Mouse (Mus musculus) cerebellum, postnatal 10 days (tissue): ENCODE measurements around the gene R3hdm2.
A peak's percentile ranks its signal among the peaks of the same experiment; 100 is the strongest.

Source experiments
- DNase-seq, 2 experiments: peaks; one replicate each; pipeline ENCODE4 v3.0.0; 2021; ENCODE audit warnings: mixed read lengths in 2 of 2

R3hdm2 gene

DNA sequence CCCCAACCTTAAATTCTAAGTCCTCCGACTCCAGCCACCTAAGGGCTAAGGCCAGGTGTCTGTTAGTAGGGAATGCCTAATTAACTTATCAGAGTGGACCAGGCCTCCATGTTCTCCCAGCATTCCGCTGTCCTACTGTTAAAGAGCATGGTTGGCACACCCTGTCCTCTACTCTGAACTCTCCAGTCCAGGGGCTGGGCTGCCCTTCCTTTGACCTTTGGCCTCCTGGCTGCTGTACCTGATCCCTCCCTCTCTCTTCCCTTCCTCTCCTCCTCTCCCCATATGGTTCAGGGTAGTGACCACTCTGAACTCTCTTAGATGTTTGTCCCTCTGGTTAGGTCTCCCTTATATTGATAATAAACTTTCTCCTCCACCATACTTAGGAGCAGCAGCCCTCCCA, 45.7 kb downstream of the R3hdm2 start:
- no peak for DNase-seq

GRCm38 (mm10) chr10:127426670-127427069, 46.5 kb downstream of the R3hdm2 start:
- DNase-seq = peak; percentile 17 to 37

DNA sequence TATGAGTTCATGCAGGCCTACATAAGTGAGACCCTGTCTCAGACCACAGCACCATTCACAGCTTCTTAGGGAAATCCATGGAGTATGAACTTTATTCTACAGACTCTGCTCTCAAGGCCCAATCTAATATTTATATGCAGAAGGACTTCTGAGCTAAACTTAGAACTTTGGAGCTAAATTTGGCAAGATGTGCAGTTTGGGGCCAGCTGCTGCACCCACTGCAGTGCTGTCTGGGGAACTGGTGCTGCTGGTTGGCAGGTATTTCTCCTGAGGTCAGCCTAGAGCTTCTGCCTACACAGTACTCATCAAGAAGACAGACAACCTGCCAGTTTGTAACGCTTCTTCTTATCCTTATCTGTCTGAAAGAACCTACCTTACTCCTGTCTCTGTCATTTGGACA, 47.0 kb downstream of the R3hdm2 start:
- no peak for DNase-seq

GRCm38 (mm10) chr10:127427987-127428386, 47.9 kb downstream of the R3hdm2 start:
- no peak for DNase-seq

- DNase-seq = no peak
Observed at GRCm38 (mm10) chr10:127429538-127429937, 49.4 kb downstream of the R3hdm2 start.

DNA sequence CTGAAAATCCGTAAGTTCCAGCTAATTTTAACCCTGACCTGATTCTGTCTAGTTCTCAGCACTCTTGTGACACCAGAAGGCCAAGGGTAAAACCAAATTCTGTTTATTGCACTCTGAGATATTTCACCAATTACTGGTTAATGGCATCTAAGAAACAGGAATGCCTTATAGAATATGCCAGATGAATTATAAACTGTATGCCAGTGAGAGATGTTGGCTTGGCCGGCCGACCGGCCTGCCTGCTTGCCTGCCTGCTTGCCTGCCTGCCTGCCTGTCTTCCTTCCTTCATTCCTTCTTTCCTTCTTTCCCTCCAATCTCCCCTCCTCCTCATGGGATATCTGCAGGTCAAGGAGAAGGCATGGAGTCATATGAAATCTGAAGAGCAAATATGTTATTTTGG, 52.3 kb downstream of the R3hdm2 start:
- DNase-seq = no peak

DNA sequence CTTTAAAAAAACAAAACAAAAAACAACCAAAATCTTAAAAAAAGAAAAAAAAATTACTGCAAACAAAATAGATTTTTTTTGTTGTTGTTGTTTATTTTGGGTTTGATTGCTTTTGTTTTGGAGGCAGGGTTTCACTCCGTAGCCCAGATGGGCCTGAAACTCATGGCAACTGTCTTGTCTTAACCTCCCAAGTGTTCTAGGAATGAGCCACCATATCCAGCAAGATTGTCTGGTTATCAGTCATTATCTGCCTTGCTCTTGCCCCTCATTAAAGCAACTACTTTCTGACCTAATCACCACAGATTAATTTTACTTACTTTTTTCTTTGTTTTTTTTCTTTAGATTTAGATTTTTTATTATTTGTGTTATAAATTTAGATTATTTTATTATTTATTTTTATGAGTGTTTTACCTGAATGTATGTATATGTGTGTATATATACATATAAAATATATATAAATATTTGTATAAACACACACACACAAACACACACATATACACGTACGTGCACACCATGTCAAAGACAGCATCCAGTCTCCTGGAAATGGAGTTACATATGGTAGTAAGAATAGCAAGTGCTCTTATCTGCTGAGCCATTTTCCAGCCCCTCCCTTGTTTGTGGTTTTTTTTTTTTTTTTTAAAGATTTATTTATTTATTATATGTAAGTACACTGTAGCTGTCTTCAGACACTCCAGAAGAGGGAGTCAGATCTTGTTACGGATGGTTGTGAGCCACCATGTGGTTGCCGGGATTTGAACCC, 57.4 kb downstream of the R3hdm2 start:
- DNase-seq = no peak

DNA sequence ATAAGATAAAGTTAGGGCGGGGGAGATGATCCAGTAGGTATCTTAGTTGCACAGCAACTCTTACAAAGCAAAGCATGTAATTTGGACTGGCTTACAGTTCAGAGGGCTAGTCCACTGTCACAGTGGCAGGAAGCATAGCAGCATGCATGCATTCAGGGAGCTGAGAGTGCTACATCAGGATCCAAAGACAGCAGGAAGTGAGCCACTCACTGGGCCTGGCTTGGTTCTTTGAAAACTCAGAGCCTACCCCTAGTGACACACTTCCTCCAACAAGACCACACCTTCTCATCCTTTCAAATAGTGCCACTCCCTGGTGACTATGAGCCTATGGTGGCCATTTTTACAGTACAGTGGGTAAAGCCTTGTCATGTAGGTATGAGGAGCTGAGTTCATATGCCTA, 73.6 kb downstream of the R3hdm2 start:
- DNase-seq = no peak

DNA sequence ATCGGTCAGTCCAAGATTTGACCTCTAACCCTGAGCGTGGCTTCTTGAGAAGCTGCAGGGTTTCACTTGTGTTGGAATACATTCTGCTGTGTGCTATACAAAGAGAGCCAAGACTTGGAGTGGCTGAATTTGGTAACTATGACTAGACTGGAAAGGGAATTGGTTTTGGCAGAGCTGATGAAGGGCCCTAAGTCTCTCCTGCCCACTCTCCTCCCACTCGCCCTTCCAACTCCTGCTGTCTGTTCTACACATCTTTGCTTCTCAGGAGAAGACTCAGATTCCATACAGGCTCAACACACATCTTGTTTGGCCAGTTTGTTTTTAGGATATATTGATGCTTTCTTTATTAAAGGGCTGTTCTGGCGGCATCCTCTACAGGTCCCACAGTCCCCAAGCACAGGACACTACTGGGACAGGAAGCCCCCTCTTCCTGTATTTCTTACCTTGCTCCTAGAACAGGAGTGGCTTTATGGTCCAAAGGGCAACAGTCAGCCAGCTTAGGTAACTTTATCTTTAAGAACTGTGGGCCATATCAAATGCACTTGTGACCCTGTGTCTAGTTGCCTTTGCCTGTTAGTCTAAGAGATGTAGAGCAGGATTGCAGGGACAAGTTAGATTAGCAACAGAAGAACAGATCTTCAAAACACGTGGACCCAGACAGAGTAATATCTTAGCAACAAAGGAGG, 82.4 kb downstream of the R3hdm2 start:
- no peak for DNase-seq

DNA sequence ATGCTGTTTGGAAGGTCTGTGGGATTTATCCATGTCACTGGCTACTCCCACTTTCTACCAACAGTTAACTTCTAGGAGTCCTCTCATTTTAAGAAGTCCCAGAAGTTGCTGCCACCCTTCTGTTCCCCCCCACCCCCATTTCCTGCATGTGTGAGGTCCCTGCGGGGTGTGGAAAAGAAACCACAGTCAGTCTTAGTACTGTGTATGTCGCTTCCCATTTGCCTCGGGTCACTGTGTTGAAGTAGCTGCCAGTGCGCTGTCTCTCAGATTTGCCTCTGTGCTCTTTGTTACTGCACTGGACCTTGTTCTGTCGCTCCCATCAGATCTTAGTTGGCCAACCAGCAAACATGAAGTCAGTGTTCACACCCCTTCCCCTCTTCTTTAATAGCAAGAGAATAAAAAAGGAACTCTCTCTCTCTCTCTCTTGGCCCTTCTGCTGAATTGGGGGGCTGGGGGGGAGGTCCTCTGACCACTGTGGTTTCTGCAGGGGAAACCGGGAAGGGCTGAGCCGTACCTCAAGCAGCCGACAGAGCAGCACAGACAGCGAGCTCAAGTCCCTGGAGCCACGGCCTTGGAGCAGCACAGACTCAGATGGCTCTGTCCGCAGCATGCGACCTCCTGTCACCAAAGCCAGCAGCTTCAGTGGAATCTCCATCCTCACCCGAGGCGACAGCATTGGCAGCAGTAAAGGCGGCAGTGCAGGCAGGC, 91.3 kb downstream of the R3hdm2 start:
- no peak for DNase-seq

GRCm38 (mm10) chr10:127472722-127473121, 92.6 kb downstream of the R3hdm2 start:
- no peak for DNase-seq

GRCm38 (mm10) chr10:127475175-127475574, 95.0 kb downstream of the R3hdm2 start:
- DNase-seq = no peak

- no peak for DNase-seq
Observed at GRCm38 (mm10) chr10:127476541-127476940, 96.4 kb downstream of the R3hdm2 start.

- no peak for DNase-seq
Observed at GRCm38 (mm10) chr10:127477301-127477700, 97.2 kb downstream of the R3hdm2 start.

DNA sequence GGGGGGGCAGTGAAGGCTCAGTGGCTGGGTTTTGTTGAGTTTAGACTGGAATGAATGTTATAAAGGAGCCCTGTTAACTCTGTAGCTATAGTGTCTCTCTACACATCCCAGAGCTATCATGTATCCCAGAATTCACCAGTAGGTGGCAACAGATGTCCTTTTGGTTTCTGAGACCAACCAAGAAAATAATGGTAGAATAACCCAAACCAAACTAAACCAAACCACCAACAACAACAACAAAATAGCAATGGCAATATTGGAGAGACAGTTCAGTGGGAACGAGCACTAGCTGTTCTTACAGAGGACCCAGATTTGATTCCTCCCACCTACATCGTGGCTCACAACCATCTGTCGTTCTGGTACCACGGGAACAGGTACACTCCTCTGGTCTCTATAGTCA, 99.0 kb downstream of the R3hdm2 start:
- peak; percentile 73 to 82 for DNase-seq

- DNase-seq = peak in 1 of 2 experiments; percentile 30
Observed at GRCm38 (mm10) chr10:127480833-127481813, 101.0 kb downstream of the R3hdm2 start.

DNA sequence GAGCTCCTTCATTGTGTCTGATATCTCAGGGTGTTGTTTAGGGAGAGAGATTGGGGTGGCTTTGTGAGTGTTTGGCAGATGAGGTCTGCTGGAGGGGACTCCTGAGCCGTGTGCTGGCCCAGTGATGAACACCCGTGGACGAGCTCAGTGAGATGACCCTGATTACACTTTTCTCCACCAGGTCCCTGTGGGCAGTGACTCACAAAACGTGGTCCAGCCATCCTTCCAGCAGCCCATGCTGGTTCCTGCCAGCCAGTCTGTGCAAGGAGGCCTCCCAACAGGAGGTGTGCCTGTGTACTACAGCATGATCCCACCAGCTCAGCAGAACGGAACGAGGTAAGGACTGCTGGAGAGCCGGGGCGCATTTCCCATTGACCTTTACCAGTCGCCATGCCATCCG, 105.1 kb downstream of the R3hdm2 start:
- DNase-seq = no peak

- no peak for DNase-seq
Observed at GRCm38 (mm10) chr10:127488856-127489255, 108.7 kb downstream of the R3hdm2 start.

GRCm38 (mm10) chr10:127490160-127491127, 110.3 kb downstream of the R3hdm2 start:
- peak; percentile 31 to 38 for DNase-seq

DNA sequence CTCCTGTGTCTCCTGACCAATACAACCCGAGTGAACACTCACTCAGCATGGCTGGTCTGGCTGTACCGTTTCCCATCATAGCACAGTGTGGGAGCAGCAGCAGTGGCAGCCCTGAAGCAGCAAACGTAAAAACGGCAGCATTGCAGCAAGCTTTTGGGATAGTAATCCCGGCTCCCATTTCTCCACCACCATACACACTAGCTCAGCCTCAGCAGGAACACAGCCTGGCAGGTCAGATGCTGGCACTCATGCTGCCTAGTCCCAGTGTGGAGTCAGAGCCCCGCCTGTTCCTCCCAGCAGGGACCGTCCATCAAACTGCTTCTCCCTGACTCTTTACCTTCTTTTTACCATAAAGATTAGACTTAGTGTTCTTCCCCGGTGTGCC, 111.0 kb downstream of the R3hdm2 start:
- peak; percentile 35 to 41 for DNase-seq

- DNase-seq = no peak
Observed at GRCm38 (mm10) chr10:127492118-127492517, 112.0 kb downstream of the R3hdm2 start.
